Mouse (Mus musculus): ENCODE results near the gene Oprd1. TPM values are rescaled to one million over a fixed set of nuclear protein-coding genes. Genes with fewer than 3 reads are reported as not detected.

Oprd1 gene
- polyA plus RNA-seq, 1 experiment from 2014 or later = 0.22 TPM

- no peak for DNase-seq (ENCODE audit: low spot score)
Measured at GRCm38 (mm10) chr4:132080492-132080983, 63.7 kb downstream of the Oprd1 start.

GRCm38 (mm10) chr4:132079555-132080275 is 64.6 kb downstream of the Oprd1 start:
- peak; percentile 69 for DNase-seq (ENCODE audit: low spot score)

GRCm38 (mm10) chr4:132078296-132078714 is 66.0 kb downstream of the Oprd1 start:
- DNase-seq (ENCODE audit: low spot score) = no peak

GRCm38 (mm10) chr4:132077445-132077844 is 66.8 kb downstream of the Oprd1 start:
- DNase-seq (ENCODE audit: low spot score) = no peak

- DNase-seq (ENCODE audit: low spot score) = no peak
Measured at GRCm38 (mm10) chr4:132076480-132077405, 67.5 kb downstream of the Oprd1 start.

GRCm38 (mm10) chr4:132075796-132076195 is 68.5 kb downstream of the Oprd1 start:
- no peak for DNase-seq (ENCODE audit: low spot score)

GRCm38 (mm10) chr4:132074933-132075769 is 69.1 kb downstream of the Oprd1 start, which contains the start of gene Epb41:
Gene Epb41 (minus strand): TSS chr4:132075321.
- DNase-seq (ENCODE audit: low spot score) = peak; percentile 98

GRCm38 (mm10) chr4:132074077-132074932 is 70.0 kb downstream of the Oprd1 start, which contains the start of gene Gm10300:
Gene Gm10300 (plus strand): TSS chr4:132074697.
- DNase-seq (ENCODE audit: low spot score) = peak; percentile 47

- no peak for DNase-seq (ENCODE audit: low spot score)
Measured at GRCm38 (mm10) chr4:132072946-132073345, 71.3 kb downstream of the Oprd1 start.

- DNase-seq (ENCODE audit: low spot score) = no peak
Measured at GRCm38 (mm10) chr4:132072156-132072555, 72.1 kb downstream of the Oprd1 start.

- no peak for DNase-seq (ENCODE audit: low spot score)
Measured at GRCm38 (mm10) chr4:132071674-132072073, 72.6 kb downstream of the Oprd1 start.

GRCm38 (mm10) chr4:132067938-132068235 is 76.4 kb downstream of the Oprd1 start:
- no peak for DNase-seq (ENCODE audit: low spot score)

GRCm38 (mm10) chr4:132067112-132067937 is 77.0 kb downstream of the Oprd1 start:
- DNase-seq (ENCODE audit: low spot score) = no peak

GRCm38 (mm10) chr4:132066101-132066773 is 78.0 kb downstream of the Oprd1 start:
- DNase-seq (ENCODE audit: low spot score) = no peak

GRCm38 (mm10) chr4:132065578-132065977 is 78.7 kb downstream of the Oprd1 start:
- DNase-seq (ENCODE audit: low spot score) = no peak

- no peak for DNase-seq (ENCODE audit: low spot score)
Measured at GRCm38 (mm10) chr4:132064550-132064949, 79.7 kb downstream of the Oprd1 start.

- no peak for DNase-seq (ENCODE audit: low spot score)
Measured at GRCm38 (mm10) chr4:132062934-132063884, 81.1 kb downstream of the Oprd1 start.

GRCm38 (mm10) chr4:132062289-132062688 is 82.0 kb downstream of the Oprd1 start:
- DNase-seq (ENCODE audit: low spot score) = no peak
